Mouse (Mus musculus) ES-E14 (cell line): ENCODE measurements around the gene Lrrc31. TPM values are rescaled to one million over a fixed set of nuclear protein-coding genes. Genes with fewer than 3 reads are reported as not detected.

Experiments used
- DNase-seq: peaks from one replicate; pipeline ENCODE4 v3.0.0-alpha.2; 2013; ENCODE audit warnings: low read depth, low spot score
- H3K27ac ChIP-seq: 2 replicates; pipeline ENCODE4 v1.5.1; 2012; ENCODE audit warnings: low read depth, mild to moderate bottlenecking, low read length, moderate library complexity, mixed read lengths; ENCODE audit not compliant: poor library complexity, insufficient read depth, severe bottlenecking
- H3K36me3 ChIP-seq: 2 replicates; pipeline ENCODE4 v1.6.1; 2012; ENCODE audit warnings: mild to moderate bottlenecking, low read length, moderate library complexity, mixed read lengths; ENCODE audit not compliant: control insufficient read depth, poor library complexity, insufficient read depth, severe bottlenecking
- H3K4me1 ChIP-seq, 2 experiments: fragments of 150-350 bp in 1 of 2; sonication (generic) in 1 of 2; 2 replicates each; pipeline ENCODE4 v1.6.1; 2012; ENCODE audit warnings: low read length in 2 of 2, mild to moderate bottlenecking in 1 of 2, mixed read lengths in 1 of 2; ENCODE audit not compliant: control insufficient read depth in 2 of 2, insufficient read depth in 2 of 2, poor library complexity in 1 of 2
- H3K4me3 ChIP-seq, 2 experiments: fragments of 150-350 bp in 1 of 2; sonication (generic) in 1 of 2; 2 replicates each; pipeline ENCODE4 v1.5.1; 2012; ENCODE audit warnings: low read length in 2 of 2, low read depth in 1 of 2, mild to moderate bottlenecking in 1 of 2, mixed read lengths in 1 of 2; ENCODE audit not compliant: insufficient read depth in 1 of 2, poor library complexity in 1 of 2, severe bottlenecking in 1 of 2
- H3K9ac ChIP-seq: 2 replicates; pipeline ENCODE4 v1.6.1; 2012; ENCODE audit warnings: low read depth, mild to moderate bottlenecking, low read length, mixed read lengths; ENCODE audit not compliant: poor library complexity, insufficient read depth, severe bottlenecking
- H3K9me3 ChIP-seq: fragments of 150-350 bp; sonication (generic); 2 replicates; pipeline ENCODE4 v1.6.1; 2012; ENCODE audit warnings: low read depth, mild to moderate bottlenecking, low read length; ENCODE audit not compliant: control insufficient read depth, insufficient read depth
- CHD2 ChIP-seq: IDR thresholded peaks from 2 replicates; pipeline ENCODE4 v1.6.1; 2014; ENCODE audit warnings: mild to moderate bottlenecking, low read depth, low read length, inconsistent platforms
- HCFC1 ChIP-seq: IDR thresholded peaks from 2 replicates; pipeline ENCODE4 v1.6.1; 2012; ENCODE audit warnings: low read length, inconsistent platforms, borderline replicate concordance; ENCODE audit not compliant: insufficient read depth
- MAFK ChIP-seq: IDR thresholded peaks from 2 replicates; pipeline ENCODE4 v1.6.1; 2014; ENCODE audit warnings: mild to moderate bottlenecking, low read depth, low read length, inconsistent platforms; ENCODE audit not compliant: insufficient read depth
- ZC3H11A ChIP-seq: IDR thresholded peaks from 2 replicates; pipeline ENCODE4 v1.6.1; 2012; ENCODE audit warnings: low read depth, mild to moderate bottlenecking, inconsistent platforms, low read length, borderline replicate concordance
- ZNF384 ChIP-seq: IDR thresholded peaks from 2 replicates; pipeline ENCODE4 v1.6.1; 2012; ENCODE audit warnings: low read depth, low read length, inconsistent platforms
- in situ Hi-C, 2 experiments: fragments of 600-800 bp; cut with MboI; formaldehyde crosslinking; loops; one replicate each; pipeline ENCODE4 v1.15.1; 2025; ENCODE audit warnings: low sequenced_read_pairs in 2 of 2, inconsistent platforms in 1 of 2; ENCODE audit not compliant: unreplicated experiment in 2 of 2
- total RNA-seq: library from RNA; depleted of rRNA; stranded (reverse); fragments of 300-350 nt; gene quantifications from 2 replicates; pipeline ENCODE4 v1.2.3, GENCODE M21; 2012

Gene Lrrc31
- total RNA-seq, 1 experiment = 4.3 TPM

- no peak for DNase-seq
- Histone ChIP-seq H3K9ac (no peak overlapping the region), H3K4me1 (peaks cover 12 to 13% of the 10 kb centered on the region in 2 experiments), H3K27ac (peak overlapping the region; percentile 57), H3K36me3 (no peaks in the 10 kb centered on the region), H3K9me3 (no peaks in the 10 kb centered on the region), H3K4me3 (no peak overlapping the region)
- in situ Hi-C loops = loop anchor here in 1 of 2 experiments (10.0 kb wide), 1 partner anchor 130 kb away; the partner anchor contains the start of gene Actrt3
- TF ChIP-seq ZC3H11A = no peak
- TF ChIP-seq HCFC1 = no peak
- TF ChIP-seq MAFK = no peak
- no peak for TF ChIP-seq ZNF384
- TF ChIP-seq CHD2 = no peak
Observed at GRCm38 (mm10) chr3:30724848-30725465, 25.3 kb upstream of the Lrrc31 start.

DNA sequence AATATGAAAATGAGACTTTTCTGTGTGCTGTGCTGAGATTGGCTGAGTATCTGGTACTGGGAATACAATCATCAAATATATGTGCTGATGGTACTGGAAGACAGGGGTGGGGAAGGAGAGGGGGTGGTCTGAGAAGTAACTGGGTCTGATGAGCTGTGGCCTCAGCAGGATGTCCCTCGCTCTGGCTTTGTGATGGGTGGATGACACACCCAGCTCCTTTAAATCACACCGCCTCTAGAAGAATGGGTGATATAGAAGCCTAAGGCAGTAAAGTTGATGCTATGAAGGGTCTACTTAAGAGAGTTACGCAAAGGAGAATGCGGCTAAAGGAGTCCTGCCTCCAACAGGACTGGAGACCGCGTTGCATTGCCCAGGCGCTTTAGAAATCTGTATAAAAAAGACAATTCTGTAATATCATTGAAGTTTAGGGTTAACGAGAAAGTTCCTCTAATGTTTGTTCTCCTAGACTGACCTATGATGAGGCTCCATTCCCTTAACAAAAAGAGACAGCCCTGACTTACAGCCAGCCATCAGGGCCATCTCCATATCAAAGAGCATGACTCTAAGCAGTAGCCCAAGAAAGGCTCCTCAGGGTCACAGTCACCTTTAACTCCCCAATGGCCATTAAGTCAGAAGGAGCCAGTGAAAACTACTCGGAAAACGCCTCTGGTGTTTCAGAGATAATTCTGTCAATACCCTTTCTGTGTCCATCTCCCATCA lies 24.6 kb upstream of the Lrrc31 start:
- in situ Hi-C loops = loop anchor here in 1 of 2 experiments (10.0 kb wide), 1 partner anchor 129 kb away; the partner anchor contains the start of gene Actrt3
- TF ChIP-seq CHD2 (0 out of 2 replicates have a peak, but pooled peaks have one; percentile 51), ZNF384 (no peak), MAFK (peak; percentile 83)
- H3K4me3 ChIP-seq = peak overlapping the region in 1 of 2 experiments; percentile 15; a peak in 2 of 4 replicates
- H3K9ac ChIP-seq = no peak overlapping the region
- peak overlapping the region; percentile 59 for H3K27ac ChIP-seq
- no peaks in the 10 kb centered on the region for H3K36me3 ChIP-seq
- H3K4me1 ChIP-seq = peaks cover 12 to 13% of the 10 kb centered on the region in 2 experiments
- peak; percentile 88 for DNase-seq
- no peaks in the 10 kb centered on the region for H3K9me3 ChIP-seq

DNA sequence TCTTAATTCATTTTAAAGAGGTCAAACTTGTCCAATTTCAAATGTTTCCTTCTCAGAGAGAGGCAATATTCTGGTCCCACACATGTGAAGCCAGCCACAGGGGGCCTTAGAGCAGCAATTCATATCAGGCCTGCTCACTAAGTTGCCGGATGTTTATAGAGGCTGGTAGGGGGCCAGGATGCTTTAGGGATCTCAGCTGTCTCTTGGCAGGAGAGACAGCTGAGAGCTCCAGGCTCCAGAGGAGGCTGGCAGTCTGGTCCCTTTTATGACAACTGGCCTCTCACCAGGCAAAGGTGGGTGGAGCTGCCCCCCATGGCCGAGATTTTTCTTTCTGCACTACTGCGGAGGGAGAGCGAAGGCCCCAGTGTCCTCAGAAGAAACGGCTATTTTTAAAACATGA lies 23.5 kb upstream of the Lrrc31 start:
- H3K36me3 ChIP-seq = no peaks in the 10 kb centered on the region
- H3K9me3 ChIP-seq = no peaks in the 10 kb centered on the region
- no peak overlapping the region for H3K27ac ChIP-seq
- no peak overlapping the region for H3K4me3 ChIP-seq
- H3K4me1 ChIP-seq = peaks cover 12 to 13% of the 10 kb centered on the region in 2 experiments
- H3K9ac ChIP-seq = no peak overlapping the region
- no peak for DNase-seq
- in situ Hi-C loops = loop anchor here in 1 of 2 experiments (10.0 kb wide), 1 partner anchor 128 kb away; the partner anchor contains the start of gene Actrt3
- TF ChIP-seq ZNF384 = no peak
- TF ChIP-seq ZC3H11A = no peak
- no peak for TF ChIP-seq MAFK
- TF ChIP-seq HCFC1 = no peak
- TF ChIP-seq CHD2 = no peak

- no peak overlapping the region for H3K4me3 ChIP-seq
- DNase-seq = no peak
- H3K9ac ChIP-seq = no peak overlapping the region
- H3K9me3 ChIP-seq = no peaks in the 10 kb centered on the region
- no peak for TF ChIP-seq ZNF384
- TF ChIP-seq CHD2 = no peak
- no peaks in the 10 kb centered on the region for H3K36me3 ChIP-seq
- H3K27ac ChIP-seq = no peak overlapping the region
- H3K4me1 ChIP-seq = peaks cover 12 to 13% of the 10 kb centered on the region in 2 experiments
- in situ Hi-C loops = loop anchor here in 1 of 2 experiments (10.0 kb wide), 1 partner anchor 128 kb away; the partner anchor contains the start of gene Actrt3
Observed at GRCm38 (mm10) chr3:30722461-30722860, 22.8 kb upstream of the Lrrc31 start.
